In the genomic region with DNA sequence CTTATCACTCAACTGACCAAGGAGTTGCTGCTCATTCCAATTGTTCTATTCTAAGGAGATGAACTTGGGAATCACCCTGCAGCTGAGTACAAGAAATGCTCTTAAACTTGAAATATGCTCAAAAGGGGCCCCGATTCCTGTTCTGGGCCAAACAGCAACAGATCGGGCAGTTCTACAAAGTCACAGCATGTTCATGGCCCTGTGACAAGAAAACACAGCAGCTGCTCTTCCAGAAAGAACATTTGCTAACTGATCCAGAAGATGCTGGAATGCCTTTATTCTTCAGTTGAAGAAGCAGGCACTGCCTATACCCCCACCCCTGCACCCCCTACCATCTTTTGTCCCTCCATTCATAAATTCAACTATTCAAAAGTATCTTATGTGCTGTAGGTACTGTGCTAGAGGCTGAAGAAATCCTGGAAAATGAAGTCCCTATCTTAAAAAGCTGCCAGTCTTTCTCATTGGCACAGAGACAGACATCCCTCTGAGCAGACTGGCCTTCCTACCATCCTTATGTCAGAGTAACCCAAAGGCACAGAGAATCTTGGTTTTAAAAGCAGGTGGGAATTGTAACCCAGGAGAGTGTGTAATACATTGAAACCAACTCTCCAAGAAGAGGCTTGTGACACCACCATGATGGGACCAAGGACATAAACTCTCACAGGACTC, we compare ENCODE assay signal across 10 mouse cellular contexts. TPM values are rescaled to one million over a fixed set of nuclear protein-coding genes. Genes with fewer than 3 reads are reported as not detected.
DNase-seq lines count a peak whose midpoint lies in the region; TF ChIP-seq lines count a peak whose summit lies in the region.
"Had no signal": no experiment of that assay in that cellular context is flagged by ENCODE, and none has a peak within 500 bp of the region (broad histone marks: within the 10 kb centered on the region; RNA-seq: fewer than 3 reads in every experiment).

No protein-coding gene starts in this region.

- no peak for TF ChIP-seq CTCF in left cerebral cortex, adult 2 months (IDR thresholded peaks at IDR 0.05)
- no peak for TF ChIP-seq CTCF in cerebellum, adult 2 months (IDR thresholded peaks at IDR 0.05; ENCODE audit: borderline replicate concordance, insufficient read depth, low read depth, low read length)

- H3K4me3 ChIP-seq in left cerebral cortex, adult 2 months: no peak overlapping the region
- H3K4me3 ChIP-seq in cerebellum, adult 2 months (replicated peaks; ENCODE audit: insufficient read depth, low read depth, low read length): no peak overlapping the region
- H3K4me3 ChIP-seq: myocyte had no signal

- H3K4me1 ChIP-seq in cerebellum, adult 2 months (ENCODE audit: control insufficient read depth, insufficient read depth, low read length): no peaks in the 10 kb centered on the region; the same call in 1 of the 2 replicates

- no peak overlapping the region for H3K27ac ChIP-seq in left cerebral cortex, adult 2 months
- no peak overlapping the region for H3K27ac ChIP-seq in cerebellum, adult 2 months (ENCODE audit: insufficient read depth, low read length)

- peak; percentile 7 to 8 for DNase-seq in left cerebral cortex, postnatal 36 days (ENCODE audit: low spot score in 2 of 2)
- DNase-seq in left cerebral cortex, adult 2 months (ENCODE audit: extremely low spot score in 1 of 2, low spot score in 2 of 2): no peak
- DNase-seq in cerebellum, adult 2 months: peak; percentile 37 to 49
- DNase-seq in heart, adult 9 months (ENCODE audit: low spot score in 2 of 2): peak; percentile 42 to 62
- DNase-seq in layer of hippocampus, postnatal 14 days (ENCODE audit: low spot score in 2 of 2): peak; percentile 45 to 80
- DNase-seq in adrenal gland, adult 2 months: no peak
- DNase-seq in adrenal gland, adult 8-10 months: no peak
- DNase-seq: embryo, embryonic 11 days had no signal

- intact Hi-C loops in left cerebral cortex, postnatal 36 days (cut with DNase I): no loop called here
- intact Hi-C loops in left cerebral cortex, adult 2 months (cut with DNase I): no loop called here

- 6% methylated on average over 2 of the region's 2 CpGs for WGBS in cerebellum, adult 2 months

- no peak for TF ChIP-seq POLR2A in cerebellum, adult 2 months (IDR thresholded peaks at IDR 0.05; ENCODE audit: borderline replicate concordance, insufficient read depth, low read length)

- H3K27me3 ChIP-seq in cerebellum, adult 2 months (ENCODE audit: control insufficient read depth, insufficient read depth, low read length): no peaks in the 10 kb centered on the region; the same call in 1 of the 2 replicates
- H3K27me3 ChIP-seq: Patski had no signal

RNA-seq across cellular contexts. Expression of a gene that starts 3.4 kb away (rescaled TPM):
- total RNA-seq in left cerebral cortex, postnatal 36 days (2021): not detected
- under 1 TPM; 0.14 to 0.16 TPM for total RNA-seq in left cerebral cortex, adult 2 months (2021)
- polyA plus RNA-seq in cerebellum, adult 2 months (2012; rRNA removed): 0.18 and 0.21 TPM in 2 replicates
- total RNA-seq in layer of hippocampus, postnatal 14 days (2021): under 1 TPM; 0.25 to 0.29 TPM
- 1 to 10 TPM; 1.9 to 5.3 TPM for total RNA-seq in adrenal gland, adult 2 months (2021)
- polyA plus RNA-seq in adrenal gland, adult 2 months (2012; rRNA removed): 0.10 and 0.24 TPM in 2 replicates
- 1 to 10 TPM; 1.9 to 7.0 (median 2.4) TPM for total RNA-seq in adrenal gland, adult 8-10 months (2022)

RNA-seq across cellular contexts. Expression of a gene that starts 56.3 kb away (rescaled TPM):
- total RNA-seq in left cerebral cortex, postnatal 36 days (2021): not detected
- not detected for total RNA-seq in left cerebral cortex, adult 2 months (2021)
- not detected in 2 replicates for polyA plus RNA-seq in cerebellum, adult 2 months (2012; rRNA removed)
- total RNA-seq in layer of hippocampus, postnatal 14 days (2021): not detected
- under 1 TPM; 0.06 to 0.07 TPM for total RNA-seq in adrenal gland, adult 2 months (2021)
- 0.02 TPM in 1 of 2 replicates, not detected in the other for polyA plus RNA-seq in adrenal gland, adult 2 months (2012; rRNA removed)
- total RNA-seq in adrenal gland, adult 8-10 months (2022): under 1 TPM in 1 of 4 experiments, not detected in 3; 0.06 TPM
- polyA plus RNA-seq: myocyte had no signal

Comparison
In these comparisons a context has a peak if more than half of its experiments do, and no peak if none do; other contexts are left out.
1. DNase-seq: peak in left cerebral cortex, postnatal 36 days (2 of 2), cerebellum, adult 2 months (2 of 2), heart, adult 9 months (2 of 2) and layer of hippocampus, postnatal 14 days (2 of 2); none in left cerebral cortex, adult 2 months (0 of 2), adrenal gland, adult 2 months (single experiment) and adrenal gland, adult 8-10 months (single experiment).